In genomic region chr2:50175709-50176108, GRCm38 (mm10) we compare ENCODE assay signal across 14 mouse cellular contexts.
DNase-seq lines count a peak whose midpoint lies in the region; ATAC-seq and TF ChIP-seq lines count a peak whose summit lies in the region.
"Had no signal": no experiment of that assay in that cellular context is flagged by ENCODE, and none has a peak within 500 bp of the region (broad histone marks: within the 10 kb centered on the region; RNA-seq: fewer than 3 reads in every experiment).

No protein-coding gene starts in this region.

- H3K4me1 ChIP-seq in heart, postnatal 0 days (ENCODE audit: control insufficient read depth, insufficient read depth) = peaks cover 7% of the 10 kb centered on the region; the same call in 1 of the 2 replicates
- H3K4me1 ChIP-seq in midbrain, embryonic 10.5 days = peaks cover 14% of the 10 kb centered on the region
- H3K4me1 ChIP-seq in midbrain, embryonic 11.5 days (ENCODE audit: control insufficient read depth, insufficient read depth, low read length) = 0 out of 2 replicates have a peak, but pooled peaks cover 3% of the 10 kb centered on the region

- no peak overlapping the region for H3K27ac ChIP-seq in heart, postnatal 0 days (ENCODE audit: low read depth)
- H3K27ac ChIP-seq in midbrain, embryonic 10.5 days (replicated peaks) = peak overlapping the region; percentile 57
- H3K27ac ChIP-seq in midbrain, embryonic 11.5 days (ENCODE audit: low read depth, low read length) = no peak overlapping the region

- intact Hi-C loops in heart, postnatal 25 days (cut with DNase I) = no loop called here

- H3K9me3 ChIP-seq in heart, postnatal 0 days (replicated peaks; ENCODE audit: control insufficient read depth, low read length) = no peaks in the 10 kb centered on the region
- H3K9me3 ChIP-seq in midbrain, embryonic 10.5 days (replicated peaks) = no peaks in the 10 kb centered on the region
- H3K9me3 ChIP-seq in midbrain, embryonic 11.5 days (ENCODE audit: control insufficient read depth, low read length) = no peaks in the 10 kb centered on the region

- H3K27me3 ChIP-seq in heart, postnatal 0 days (ENCODE audit: control insufficient read depth, insufficient read depth, low read length) = no peaks in the 10 kb centered on the region
- H3K27me3 ChIP-seq in midbrain, embryonic 10.5 days (ENCODE audit: low read depth, poor library complexity, severe bottlenecking) = no peaks in the 10 kb centered on the region
- H3K27me3 ChIP-seq in midbrain, embryonic 11.5 days (ENCODE audit: control insufficient read depth, insufficient read depth, low read length) = no peaks in the 10 kb centered on the region

- H3K4me2 ChIP-seq in heart, postnatal 0 days (ENCODE audit: low read depth, low read length) = no peak overlapping the region
- no peak overlapping the region for H3K4me2 ChIP-seq in midbrain, embryonic 11.5 days
- H3K4me2 ChIP-seq: liver, embryonic 11.5 days had no signal

- no peak for TF ChIP-seq CTCF in heart, postnatal 0 days (IDR thresholded peaks at IDR 0.05; ENCODE audit: low read depth)

- WGBS in heart, postnatal 0 days = 26% methylated on average over 4 of the region's 4 CpGs
- 63% methylated on average over 4 of the region's 4 CpGs for WGBS in midbrain, embryonic 10.5 days
- WGBS in midbrain, embryonic 11.5 days = 58% methylated on average over 4 of the region's 4 CpGs

- no peak for TF ChIP-seq EP300 in heart, postnatal 0 days (IDR thresholded peaks at IDR 0.05; ENCODE audit: low read depth)

- no peak overlapping the region for H3K4me3 ChIP-seq in heart, postnatal 0 days (ENCODE audit: low read depth, low read length)
- H3K4me3 ChIP-seq in midbrain, embryonic 10.5 days = no peak overlapping the region
- no peak overlapping the region for H3K4me3 ChIP-seq in midbrain, embryonic 11.5 days (ENCODE audit: low read depth, low read length)

- H3K36me3 ChIP-seq in heart, postnatal 0 days (replicated peaks; ENCODE audit: control insufficient read depth, insufficient read depth, low read length) = no peaks in the 10 kb centered on the region
- H3K36me3 ChIP-seq in midbrain, embryonic 10.5 days = no peaks in the 10 kb centered on the region
- no peaks in the 10 kb centered on the region for H3K36me3 ChIP-seq in midbrain, embryonic 11.5 days (ENCODE audit: control insufficient read depth, insufficient read depth, low read length)

- ATAC-seq in heart, postnatal 0 days (ENCODE audit: insufficient read depth, low read depth) = peak; percentile 77
- ATAC-seq in midbrain, embryonic 11.5 days (ENCODE audit: low FRiP score) = no peak
- ATAC-seq: activated CD4-positive, CD25-positive, alpha-beta regulatory T cell, adult 4 months; midbrain, embryonic 16.5 days had no signal

- H3K9ac ChIP-seq in heart, postnatal 0 days (replicated peaks; ENCODE audit: low read depth, low read length) = no peak overlapping the region
- no peak overlapping the region for H3K9ac ChIP-seq in midbrain, embryonic 11.5 days (ENCODE audit: low read length)

- DNase-seq in heart, postnatal 0 days (ENCODE audit: low spot score) = peak; percentile 40
- DNase-seq in heart, postnatal 25 days (ENCODE audit: low spot score) = no peak
- DNase-seq in midbrain, embryonic 10.5 days (ENCODE audit: low spot score) = no peak
- DNase-seq in midbrain, embryonic 11.5 days (ENCODE audit: low spot score, missing footprints) = no peak
- DNase-seq in lung, postnatal 10 days = peak; percentile 8
- DNase-seq in c-Kit-positive CD71-positive TER-119-positive erythroid progenitor cells, embryonic 14.5 days (ENCODE audit: low spot score) = no peak
- DNase-seq in ovary, postnatal 10 days (ENCODE audit: low spot score) = no peak
- DNase-seq: cerebellum, adult 11 months; gastrocnemius, postnatal 10 days; kidney, adult 2 months; spleen, adult 18-20 months had no signal

Comparison
In these comparisons a context has a peak if more than half of its experiments do, and no peak if none do; other contexts are left out.
1. DNase-seq: peak in heart, postnatal 0 days (single experiment) and lung, postnatal 10 days (single experiment); none in heart, postnatal 25 days (single experiment), midbrain, embryonic 10.5 days (single experiment), midbrain, embryonic 11.5 days (single experiment), c-Kit-positive CD71-positive TER-119-positive erythroid progenitor cells, embryonic 14.5 days (single experiment) and ovary, postnatal 10 days (single experiment).